Mouse (Mus musculus) C2C12 (cell line): ENCODE results near the gene Hist1h2be.
"Not testable (repeated sequence)": the region's sequence is repeated elsewhere in the genome, so short reads cannot be mapped to it uniquely, and the experiment has no call there.

Source experiments
- CTCF ChIP-seq: IDR thresholded peaks from one replicate; pipeline ENCODE4 v1.5.1; 2011; ENCODE audit not compliant: control insufficient read depth, insufficient read depth, insufficient read length
- MYOG ChIP-seq: IDR thresholded peaks from one replicate; pipeline ENCODE4 v1.6.1; 2011; ENCODE audit not compliant: control insufficient read depth, insufficient read length; ENCODE audit errors: extremely low read depth
- USF1 ChIP-seq: IDR thresholded peaks from one replicate; pipeline ENCODE4 v1.6.1; 2011; ENCODE audit warnings: low read depth, mild to moderate bottlenecking, control low read depth, moderate library complexity

- not testable (repeated sequence) for TF ChIP-seq CTCF, MYOG, USF1
These were observed 46.3 kb downstream of the Hist1h2be start for GRCm38 (mm10) chr13:23574546-23575170.
